Mouse (Mus musculus): ENCODE measurements around the gene Iffo1.

Iffo1 gene

DNA sequence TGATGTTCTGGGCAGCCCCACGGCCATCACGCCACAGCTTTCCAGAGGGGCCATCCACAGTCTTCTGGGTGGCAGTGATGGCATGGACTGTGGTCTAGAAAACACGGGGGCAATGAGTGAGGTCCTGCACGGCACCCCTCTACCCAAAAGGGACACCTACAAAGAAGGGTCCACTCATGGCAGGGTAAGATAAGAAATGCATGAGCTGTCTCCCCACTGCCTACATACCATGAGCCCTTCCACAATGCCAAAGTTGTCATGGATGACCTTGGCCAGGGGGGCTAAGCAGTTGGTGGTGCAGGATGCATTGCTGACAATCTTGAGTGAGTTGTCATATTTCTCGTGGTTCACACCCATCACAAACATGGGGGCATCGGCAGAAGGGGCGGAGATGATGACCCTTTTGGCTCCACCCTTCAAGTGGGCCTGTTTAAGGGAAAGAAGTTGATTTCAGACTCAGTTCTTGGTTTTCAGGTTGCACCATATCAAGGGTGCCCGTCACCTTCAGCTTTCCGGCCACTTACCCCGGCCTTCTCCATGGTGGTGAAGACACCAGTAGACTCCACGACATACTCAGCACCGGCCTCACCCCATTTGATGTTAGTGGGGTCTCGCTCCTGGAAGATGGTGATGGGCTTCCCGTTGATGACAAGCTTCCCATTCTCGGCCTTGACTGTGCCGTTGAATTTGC, 17.7 kb downstream of the Iffo1 start:
- DNase-seq, result peak; percentile 41

DNA sequence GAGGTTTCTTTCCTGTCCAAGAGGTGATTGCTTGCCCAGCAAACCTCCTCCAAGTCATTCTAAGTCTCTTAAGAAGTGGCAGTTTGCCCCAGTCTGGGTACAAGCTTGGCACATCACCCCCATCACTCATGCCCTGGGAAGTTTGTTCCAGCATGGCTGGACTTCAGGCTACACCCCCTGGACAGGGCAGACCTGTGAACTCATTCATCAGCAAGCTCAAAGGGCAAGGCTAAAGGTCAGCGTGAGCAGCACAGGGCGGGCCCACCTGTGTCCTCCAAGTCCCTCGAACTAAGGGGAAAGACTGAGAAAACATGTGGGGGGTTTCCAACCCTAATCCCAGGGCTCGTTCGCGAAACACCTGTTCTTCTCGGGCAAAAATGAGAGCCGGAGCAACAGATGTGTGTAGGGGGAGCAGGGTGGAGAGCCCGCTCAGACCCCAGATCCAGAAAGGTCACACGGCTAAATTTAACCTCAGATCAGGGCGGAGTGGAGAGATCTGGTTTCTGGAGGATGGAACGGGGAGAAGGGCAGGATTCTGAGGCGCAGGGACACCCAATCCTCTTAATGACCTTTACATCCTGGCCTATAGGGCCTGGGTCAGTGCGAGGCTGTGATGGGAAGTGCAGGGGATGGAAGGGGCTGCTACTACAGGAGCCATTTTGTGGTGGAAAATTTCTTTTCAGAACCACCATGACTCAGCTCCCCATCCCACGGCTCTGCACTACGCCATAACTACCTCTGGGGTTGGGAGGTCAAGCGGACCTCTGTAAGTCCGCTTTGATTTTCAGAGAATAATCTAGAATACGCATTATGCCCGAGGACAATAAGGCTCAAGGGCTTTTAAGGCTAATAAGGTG, 19.0 kb downstream of the Iffo1 start:
- peak; percentile 70 for DNase-seq

DNA sequence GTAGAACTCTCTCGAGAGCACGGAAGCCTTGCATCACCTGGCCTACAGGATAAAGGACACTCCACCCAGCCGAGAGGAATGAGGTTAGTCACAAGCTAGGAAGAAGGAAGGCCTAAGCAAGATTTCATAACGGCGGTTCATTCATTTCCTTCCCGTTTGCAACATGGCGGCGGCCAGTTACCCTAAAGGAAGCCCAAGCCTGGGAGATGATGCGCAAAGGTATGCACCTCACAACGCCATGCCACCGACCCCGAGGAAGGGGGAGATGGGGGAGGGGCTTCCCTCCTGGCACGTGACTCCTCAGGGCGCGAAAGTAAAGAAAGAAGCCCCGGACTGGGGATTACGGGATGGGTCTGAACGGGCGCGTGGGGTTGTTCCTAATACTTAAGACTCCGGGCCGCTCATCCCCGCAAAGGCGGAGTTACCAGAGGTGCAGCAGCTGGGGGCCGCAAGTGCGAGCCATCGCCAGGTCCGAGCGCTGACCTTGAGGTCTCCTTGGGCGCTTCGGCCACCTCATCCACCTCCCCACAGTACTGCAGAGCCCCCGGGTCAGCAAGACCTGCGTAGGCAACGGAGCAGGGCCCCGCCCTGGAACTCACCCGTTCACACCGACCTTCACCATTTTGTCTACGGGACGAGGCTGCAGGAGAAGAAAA, 19.8 kb downstream of the Iffo1 start:
- peak; percentile 84 for DNase-seq

DNA sequence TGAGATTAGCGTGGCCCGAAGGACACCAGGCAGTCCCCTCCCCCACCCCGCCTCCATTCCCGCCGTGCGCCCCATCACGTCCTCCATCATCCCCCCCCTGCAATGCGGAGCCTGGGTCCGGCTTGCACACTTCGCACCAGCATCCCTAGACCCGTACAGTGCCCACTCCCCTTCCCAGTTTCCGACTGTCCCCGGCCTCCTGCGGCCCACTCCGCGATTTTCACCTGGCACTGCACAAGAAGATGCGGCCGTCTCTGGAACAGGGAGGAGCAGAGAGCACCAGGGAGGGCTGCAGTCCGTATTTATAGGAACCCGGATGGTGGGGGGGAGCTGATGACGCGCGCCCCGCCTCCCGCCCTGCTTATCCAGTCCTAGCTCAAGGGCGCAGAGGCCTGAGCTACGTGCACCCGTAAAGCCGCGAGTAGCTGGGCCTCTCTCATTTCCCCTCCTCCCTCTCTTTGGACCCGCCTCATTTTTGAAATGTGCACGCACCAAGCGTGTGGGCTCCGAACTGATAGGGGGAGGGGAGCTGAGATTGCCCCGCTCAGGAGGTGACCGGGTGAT, 20.4 kb downstream of the Iffo1 start:
- peak; percentile 99 for DNase-seq

DNA sequence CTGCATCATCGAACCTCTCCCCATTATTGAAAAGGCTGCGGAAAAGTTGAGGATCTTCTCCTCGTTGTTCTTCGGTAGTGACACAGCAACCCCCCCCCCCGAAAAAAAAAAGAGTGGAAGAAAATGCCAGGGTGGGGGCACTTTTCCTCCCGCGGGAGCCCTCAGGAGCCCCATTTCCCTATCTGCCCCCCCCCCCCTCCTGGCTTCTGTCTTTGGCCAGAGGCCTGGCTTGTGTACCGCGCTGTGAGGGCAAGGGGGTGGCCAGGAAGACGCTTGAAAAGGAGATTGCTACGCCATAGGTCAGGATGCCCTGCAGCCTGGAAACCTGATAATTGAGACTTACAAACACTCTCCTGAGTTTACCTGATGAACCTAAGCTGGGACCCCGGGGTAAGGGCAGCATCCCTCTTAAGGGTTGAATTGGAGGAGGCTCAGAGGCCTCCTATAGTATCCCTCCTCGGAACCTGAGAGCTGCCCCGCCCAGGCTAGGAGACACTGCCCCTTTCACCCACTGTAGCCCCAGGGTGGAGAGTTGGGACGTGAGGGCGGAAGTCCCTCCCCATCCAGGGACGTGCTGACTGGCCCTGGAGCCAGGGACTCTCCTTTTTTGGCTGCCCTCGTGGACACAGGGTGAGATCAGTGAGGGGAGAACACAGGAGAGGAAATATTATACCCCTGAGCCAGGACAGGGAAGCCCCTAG, 21.2 kb downstream of the Iffo1 start, which contains the start of gene Gapdh:
TSS of gene Gapdh (minus strand) at position 417 of the 701 bp plus-strand sequence.
- peak; percentile 92 for DNase-seq

DNA sequence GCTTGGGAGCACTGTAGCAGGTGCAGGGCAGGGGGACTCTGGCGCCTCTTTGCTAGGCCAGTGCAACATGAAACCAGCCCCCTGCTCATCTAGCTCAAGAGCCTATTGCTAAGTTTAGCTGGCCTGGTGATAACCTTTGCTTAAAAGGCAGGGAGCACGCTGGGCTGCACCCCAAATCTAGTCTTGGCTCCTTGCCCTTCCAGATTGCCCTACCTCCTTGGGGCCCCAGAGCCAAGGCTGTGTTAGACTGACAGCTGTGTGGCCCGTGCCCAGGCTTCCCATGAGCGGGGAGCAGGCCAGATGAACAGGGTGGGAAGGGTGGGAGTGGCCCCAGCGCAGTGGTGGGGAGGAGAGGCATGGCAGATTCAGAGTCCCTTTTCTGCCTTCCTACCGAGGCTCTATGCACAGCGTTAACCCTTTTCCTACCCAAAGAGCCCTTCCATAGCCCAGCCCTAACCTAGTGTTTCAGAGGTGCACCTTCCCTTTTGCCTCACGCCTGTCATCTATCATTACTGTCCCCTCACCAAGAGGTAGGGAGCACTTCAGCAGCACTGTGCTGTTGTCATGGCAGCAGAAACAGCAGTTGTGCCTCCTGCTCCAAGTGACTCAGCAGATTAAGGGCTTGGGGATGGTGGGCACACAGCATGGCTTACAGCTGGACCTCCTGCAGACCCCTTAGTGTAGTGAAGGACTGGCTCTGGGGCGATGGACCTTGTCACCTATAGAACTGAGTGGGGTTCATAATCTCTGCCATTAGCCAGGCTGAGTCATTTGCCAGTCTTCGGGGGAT, 22.0 kb downstream of the Iffo1 start:
- DNase-seq, result peak; percentile 80

DNA sequence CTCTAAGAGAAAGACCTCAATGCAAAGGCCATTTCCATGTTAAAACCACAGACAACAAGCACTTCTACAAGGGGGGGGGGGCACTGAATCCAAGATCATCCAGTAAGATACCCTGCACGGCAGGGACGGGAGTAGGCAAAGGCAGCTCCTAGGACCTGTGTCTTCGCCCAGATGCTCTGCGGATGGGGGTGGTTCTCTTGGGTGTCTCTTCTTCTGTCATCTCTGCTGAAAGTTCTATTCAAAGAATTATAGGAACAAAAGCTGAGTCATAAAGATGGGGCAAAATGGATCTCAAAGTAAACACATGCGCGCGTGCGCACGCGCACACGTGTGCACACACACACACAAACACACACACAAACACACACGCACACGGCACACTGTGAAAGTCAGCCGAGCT, 23.0 kb downstream of the Iffo1 start:
- DNase-seq, result no peak

DNA sequence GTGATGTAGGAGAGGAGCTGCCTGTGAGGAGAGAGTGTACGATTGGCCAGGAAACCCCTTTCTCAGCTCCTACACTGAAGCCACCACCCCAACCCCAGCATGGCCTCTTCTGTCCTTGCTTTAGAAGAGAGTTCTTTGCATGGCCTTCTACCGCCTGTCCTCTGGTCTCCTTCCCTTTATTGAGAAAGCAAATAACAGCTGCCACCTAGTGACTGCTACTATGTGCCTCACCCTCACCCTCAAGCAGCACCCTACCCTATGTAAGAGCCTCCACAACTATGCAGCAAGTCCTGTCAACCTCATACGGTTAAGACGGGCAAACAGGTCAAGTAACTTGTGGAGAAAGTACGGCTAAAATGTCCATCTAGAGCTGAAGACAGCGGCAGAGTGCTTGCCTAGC, 25.2 kb downstream of the Iffo1 start:
- DNase-seq, result no peak

DNA sequence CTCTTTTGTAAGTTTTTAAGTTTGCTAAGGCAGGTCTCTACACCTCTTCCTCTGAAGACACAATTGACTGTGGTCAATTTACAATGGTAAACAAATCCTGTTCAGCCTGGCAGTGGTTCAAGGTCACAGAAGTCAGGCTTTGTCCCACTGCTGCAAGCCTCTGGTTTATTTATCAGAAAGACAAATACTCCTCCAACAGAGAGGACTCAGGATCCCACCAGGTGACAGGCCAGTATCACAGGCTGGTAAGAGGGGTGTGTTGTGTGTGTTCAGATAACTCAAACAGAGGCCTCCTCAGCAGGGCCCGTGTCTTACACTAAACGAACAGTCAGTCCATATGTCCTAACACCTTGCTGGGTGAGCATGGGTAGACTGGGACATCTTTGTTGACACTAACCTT, 27.4 kb downstream of the Iffo1 start:
- DNase-seq, result no peak

DNA sequence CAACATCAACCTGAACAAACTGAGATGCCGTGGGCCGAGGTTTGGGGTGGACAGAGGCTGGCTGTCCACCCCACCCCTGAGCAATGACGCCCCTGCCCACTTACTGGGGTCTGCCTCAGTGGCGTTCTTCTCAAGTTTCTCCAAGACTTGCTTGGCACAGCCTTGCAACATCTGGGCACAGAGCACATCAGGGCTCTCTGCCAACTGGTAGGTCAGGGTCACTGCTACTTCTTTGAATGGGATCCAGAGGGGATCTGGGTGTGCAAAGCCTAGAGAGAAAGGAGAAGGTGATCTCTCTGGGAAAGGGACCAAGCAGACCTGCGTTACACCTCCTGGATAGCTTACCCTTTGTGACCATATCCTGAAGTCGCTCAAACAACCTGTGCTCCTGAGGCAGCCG, 28.2 kb downstream of the Iffo1 start:
- no peak for DNase-seq

DNA sequence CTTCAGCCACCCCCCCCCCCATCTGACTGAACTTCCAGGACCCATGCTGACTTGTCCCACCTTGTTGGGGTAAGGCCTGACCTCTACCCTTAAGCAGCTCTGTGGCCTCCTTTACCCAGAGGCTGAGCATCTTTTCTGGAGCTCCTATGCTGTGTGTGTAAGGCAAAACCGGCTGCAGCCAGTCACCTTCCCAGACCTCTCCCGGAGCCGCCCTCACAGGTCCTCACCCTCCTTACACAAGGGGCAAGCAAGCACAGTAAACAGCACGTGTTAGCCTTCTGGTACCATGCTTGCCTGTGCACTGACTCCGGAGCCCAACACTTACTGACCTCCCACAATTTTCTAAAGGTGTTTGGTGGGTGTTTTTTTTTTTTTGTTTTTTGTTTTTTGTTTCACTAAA, 30.4 kb downstream of the Iffo1 start:
- DNase-seq, result no peak

DNA sequence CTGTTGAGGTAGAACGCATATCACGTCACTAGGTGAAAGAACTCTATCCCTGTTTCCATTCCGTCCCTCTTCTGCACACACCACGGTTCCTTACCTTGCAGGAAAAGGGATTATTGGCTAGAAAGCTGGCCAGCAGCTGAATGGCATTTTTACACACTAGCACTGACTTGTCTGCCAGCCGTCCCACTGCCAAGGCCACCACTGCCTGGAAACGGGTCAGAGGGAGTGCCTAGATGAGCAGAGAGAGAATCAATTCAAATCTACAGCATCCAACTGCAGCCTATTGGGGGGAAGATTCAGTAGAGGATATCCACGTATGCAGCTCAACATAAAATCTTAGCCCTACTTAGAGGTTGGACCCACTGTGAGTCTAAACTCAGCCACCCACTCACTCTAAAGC, 34.6 kb downstream of the Iffo1 start:
- no peak for DNase-seq

DNA sequence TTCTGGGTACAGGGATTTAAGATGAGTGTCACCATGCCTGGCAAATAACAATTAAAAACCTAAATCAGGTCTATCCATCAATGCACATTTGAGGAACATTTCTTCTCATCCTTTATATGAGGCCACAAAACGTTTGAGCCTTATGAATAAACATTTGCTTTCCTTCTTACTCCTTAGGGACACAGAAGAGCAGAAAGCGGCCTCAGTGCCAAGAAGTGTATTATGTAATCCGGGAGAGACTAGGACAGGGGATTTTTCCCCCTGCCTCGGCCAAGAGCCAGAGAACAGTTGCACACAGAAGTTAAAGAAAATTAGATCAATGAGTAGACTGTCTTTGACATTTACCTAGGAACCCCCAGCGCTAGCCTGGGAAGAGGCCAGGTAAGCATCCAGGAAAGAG, 37.1 kb downstream of the Iffo1 start:
- no peak for DNase-seq

DNA sequence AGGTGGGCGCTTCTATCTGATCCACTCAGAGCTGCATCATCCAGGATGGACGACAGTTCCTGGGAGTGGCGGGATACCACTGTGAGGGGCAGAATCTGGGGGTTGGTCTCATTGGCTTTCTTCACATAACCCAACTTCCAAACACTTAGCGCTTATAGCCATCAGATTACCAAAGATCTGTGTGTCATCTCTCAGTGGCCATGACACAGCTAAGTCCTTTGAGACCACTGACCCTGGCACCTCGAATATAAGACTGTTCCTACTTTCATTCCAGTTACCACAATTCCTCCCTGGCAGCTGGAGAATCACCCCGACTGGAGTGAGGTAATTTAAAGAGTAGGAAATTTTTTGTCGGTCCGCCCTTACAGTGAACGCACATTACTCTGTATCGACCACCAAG, 41.2 kb downstream of the Iffo1 start:
- no peak for DNase-seq

DNA sequence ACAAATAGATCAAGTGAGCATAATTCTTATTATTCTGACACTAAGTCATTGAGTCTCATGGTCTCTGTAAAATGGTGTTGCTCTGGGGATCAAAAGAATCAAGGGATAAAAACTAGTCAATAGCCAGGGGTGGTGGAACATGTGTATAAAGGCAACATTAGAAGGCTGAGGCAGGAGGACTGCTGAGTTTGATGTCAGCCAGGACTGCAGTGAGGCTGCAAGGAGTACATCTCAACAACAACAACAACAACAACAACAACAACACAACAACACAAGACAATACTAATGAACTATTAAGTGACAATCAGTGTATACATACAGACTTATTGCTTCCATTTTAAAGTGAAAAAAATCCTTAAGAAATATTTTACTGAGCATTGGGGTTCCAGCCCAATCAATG, 45.8 kb downstream of the Iffo1 start:
- no peak for DNase-seq

DNA sequence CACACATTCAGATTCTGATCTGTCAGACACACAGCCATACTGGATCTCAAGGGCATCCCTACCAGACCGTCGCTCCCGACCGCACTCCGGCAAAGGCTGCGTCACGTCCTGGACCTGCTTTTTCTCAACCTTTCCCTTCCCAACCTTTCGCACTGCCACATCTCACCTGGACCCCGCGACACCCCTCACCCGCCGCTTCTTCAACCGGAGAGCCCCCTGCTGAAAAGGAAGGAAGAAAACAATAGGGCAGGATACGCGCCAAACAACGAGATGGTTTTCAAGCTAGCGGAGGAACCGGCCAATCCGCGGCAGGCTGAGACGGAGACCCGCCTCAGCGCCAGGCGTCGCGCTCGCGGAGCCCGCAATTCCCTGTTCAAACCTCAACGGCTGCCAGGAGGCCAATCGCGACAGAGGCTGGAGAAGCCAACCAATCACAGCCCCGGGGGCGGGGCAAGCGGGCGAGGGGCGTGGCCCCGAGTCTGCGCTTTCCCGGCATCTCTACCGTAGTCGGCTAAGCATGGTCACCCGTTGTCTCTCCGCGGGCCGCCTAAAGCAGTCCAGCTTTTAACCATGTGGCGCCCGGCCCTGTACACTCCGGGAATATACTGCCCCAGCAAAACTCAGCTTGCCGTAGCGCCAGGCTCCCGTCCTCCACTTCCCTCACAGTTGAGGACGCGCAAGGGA, 46.4 kb downstream of the Iffo1 start, which contains the start of the genes Ncapd2 and Mrpl51:
TSS of gene Ncapd2 (minus strand) at position 370 of the 684 bp plus-strand sequence.
TSS of gene Mrpl51 (plus strand) at position 470 of the 684 bp plus-strand sequence.
- peak; percentile 98 for DNase-seq

DNA sequence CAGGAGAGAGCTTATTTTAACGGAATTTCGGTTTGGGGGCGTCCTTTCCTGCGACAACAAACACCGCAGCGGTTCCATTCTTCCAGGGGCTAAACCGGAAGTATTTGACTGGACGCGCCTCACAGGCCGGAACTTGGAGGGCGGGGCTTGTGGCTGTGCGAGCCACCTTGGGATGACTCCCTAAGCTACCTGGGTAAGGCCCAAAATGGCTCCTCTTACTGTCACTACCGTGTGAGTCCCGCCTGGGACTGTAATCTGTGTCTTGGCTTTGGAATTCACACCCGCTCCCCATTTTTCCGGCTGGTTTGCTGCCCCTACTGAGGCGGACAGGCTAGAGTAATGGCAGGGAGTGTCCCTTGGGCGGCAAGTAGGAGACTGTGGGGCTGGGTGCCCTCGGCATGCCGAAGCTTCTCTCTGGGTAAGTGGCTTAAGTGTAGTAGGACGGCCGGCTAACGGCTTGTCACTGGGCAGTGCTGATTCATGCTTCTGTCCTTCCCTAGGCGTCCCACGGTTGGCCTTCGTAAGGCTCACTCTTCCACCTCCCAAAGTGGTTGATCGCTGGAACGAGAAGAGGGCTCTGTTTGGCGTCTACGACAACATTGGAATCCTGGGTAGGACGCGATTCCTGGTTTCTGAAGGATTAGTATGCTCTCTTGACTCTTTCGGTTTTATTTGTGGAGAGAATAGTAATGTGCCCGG, 47.1 kb downstream of the Iffo1 start:
- peak; percentile 95 for DNase-seq

DNA sequence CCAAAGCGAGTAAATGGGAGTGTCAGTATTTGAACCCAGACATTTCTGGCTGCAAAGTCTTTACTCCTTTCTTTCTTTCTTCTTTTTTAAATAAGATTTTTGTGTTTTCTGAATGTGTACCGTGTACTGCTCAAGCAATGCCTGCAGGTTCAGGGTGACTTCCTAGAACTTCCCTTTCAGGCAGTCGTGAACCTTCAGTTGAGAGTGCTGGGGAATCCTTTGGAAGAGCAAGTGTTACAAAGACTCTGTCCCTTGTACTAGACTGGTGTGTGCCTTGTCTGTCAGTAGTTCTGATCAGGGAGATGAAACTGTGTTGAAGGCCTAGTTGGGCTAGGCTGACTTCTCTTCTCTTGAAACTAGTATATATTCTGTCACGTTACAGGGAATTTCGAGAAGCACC, 47.8 kb downstream of the Iffo1 start:
- no peak for DNase-seq

DNA sequence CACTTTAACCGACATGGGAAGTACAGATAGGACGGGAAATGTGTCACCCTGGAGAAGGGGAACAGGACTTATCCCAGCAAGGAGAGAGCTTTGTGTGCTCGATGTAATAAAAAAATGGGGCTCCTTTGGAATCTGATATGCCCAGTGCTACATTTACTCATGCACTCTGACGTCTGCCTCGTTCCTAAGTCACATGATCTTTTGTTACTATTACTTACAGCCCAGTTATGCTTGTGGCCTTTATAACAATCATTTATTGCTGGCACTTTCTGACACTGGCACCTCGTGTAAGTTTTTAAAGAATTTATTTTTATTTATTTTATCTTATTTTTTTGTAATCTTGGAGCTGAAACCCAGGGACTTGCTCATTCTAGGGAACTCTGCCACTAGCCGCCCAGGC, 48.3 kb downstream of the Iffo1 start:
- no peak for DNase-seq

DNA sequence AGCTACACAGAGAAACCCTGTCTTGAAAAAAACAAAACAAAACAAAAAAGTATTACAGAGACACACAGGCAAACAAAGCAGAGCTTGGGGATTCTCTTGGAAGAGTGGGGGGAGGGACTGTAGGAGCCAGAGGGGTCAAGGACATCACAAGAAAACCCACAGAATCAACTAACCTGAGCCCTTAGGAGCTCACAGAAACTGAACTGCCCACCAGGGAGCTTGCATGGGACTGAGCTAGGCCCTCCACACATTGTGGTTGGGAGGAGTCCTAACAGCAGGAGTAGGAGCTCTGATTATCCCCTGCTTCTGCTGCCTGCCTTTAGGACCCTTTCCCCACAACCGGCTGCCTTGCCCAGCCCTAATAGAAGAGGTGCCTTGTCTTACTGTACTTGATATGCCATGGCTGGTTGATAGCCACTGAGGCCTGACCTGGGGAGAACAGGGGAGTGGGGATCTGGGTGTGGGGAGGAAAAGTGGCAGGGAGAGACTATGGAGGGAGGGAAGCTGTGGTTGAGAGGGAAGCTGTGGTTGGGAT, 50.6 kb downstream of the Iffo1 start:
- no peak for DNase-seq

Measured in cerebellum, adult 9-11 months (tissue).